Mouse (Mus musculus): ENCODE results near the gene BC025446. TPM values are rescaled to one million over a fixed set of nuclear protein-coding genes. Genes with fewer than 3 reads are reported as not detected.

Gene BC025446
- polyA plus RNA-seq, 1 experiment from 2014 or later: not detected

- Histone ChIP-seq H3K36me3 (ENCODE audit: control insufficient read depth, insufficient read depth, low read length) (no peaks in the 10 kb centered on the region), H3K4me1 (ENCODE audit: control insufficient read depth, insufficient read depth, low read length) (no peaks in the 10 kb centered on the region), H3K27me3 (ENCODE audit: control insufficient read depth, insufficient read depth, low read depth, low read length) (no peaks in the 10 kb centered on the region), H3K4me2 (ENCODE audit: low read length) (no peak overlapping the region), H3K27ac (ENCODE audit: low read length) (no peak overlapping the region), H3K9ac (ENCODE audit: low read depth, low read length) (no peak overlapping the region), H3K4me3 (ENCODE audit: low read depth, low read length) (no peak overlapping the region), H3K9me3 (replicated peaks; ENCODE audit: control insufficient read depth, low read length, poor library complexity, severe bottlenecking) (no peaks in the 10 kb centered on the region)
- WGBS: 77% methylated on average over 1 of the region's 1 CpGs
- no peak for ATAC-seq
Measured at GRCm38 (mm10) chr15:75271426-75271825, 55.2 kb downstream of the BC025446 start.

GRCm38 (mm10) chr15:75271891-75272290 lies 55.7 kb downstream of the BC025446 start:
- no peaks in the 10 kb centered on the region for H3K36me3 ChIP-seq (ENCODE audit: control insufficient read depth, insufficient read depth, low read length)
- H3K27ac ChIP-seq (ENCODE audit: low read length): no peak overlapping the region
- no peak overlapping the region for H3K4me2 ChIP-seq (ENCODE audit: low read length)
- 74% methylated on average over 3 of the region's 3 CpGs for WGBS
- H3K4me1 ChIP-seq (ENCODE audit: control insufficient read depth, insufficient read depth, low read length): no peaks in the 10 kb centered on the region
- no peak overlapping the region for H3K9ac ChIP-seq (ENCODE audit: low read depth, low read length)
- H3K27me3 ChIP-seq (ENCODE audit: control insufficient read depth, insufficient read depth, low read depth, low read length): no peaks in the 10 kb centered on the region
- H3K9me3 ChIP-seq (replicated peaks; ENCODE audit: control insufficient read depth, low read length, poor library complexity, severe bottlenecking): no peaks in the 10 kb centered on the region
- ATAC-seq: no peak
- H3K4me3 ChIP-seq (ENCODE audit: low read depth, low read length): no peak overlapping the region

Other genes with a start within 250 kb of the BC025446 start
- not detected in 2 replicates for gene Ly6i, start 232.9 kb upstream of the BC025446 start, polyA plus RNA-seq (2015; fragmentation: Nextera tagmentation; extraction: Ambion mirVana)
- 0.97 and 2.2 TPM in 2 replicates for gene Ly6a, start 218.3 kb upstream of the BC025446 start, polyA plus RNA-seq (2015; fragmentation: Nextera tagmentation; extraction: Ambion mirVana)
- 8.7 and 11.8 TPM in 2 replicates for gene Ly6c1, start 167.5 kb upstream of the BC025446 start, polyA plus RNA-seq (2015; fragmentation: Nextera tagmentation; extraction: Ambion mirVana)
- 0.31 TPM in 1 of 2 replicates, not detected in the other for gene Ly6c2, start 104.4 kb upstream of the BC025446 start, polyA plus RNA-seq (2015; fragmentation: Nextera tagmentation; extraction: Ambion mirVana)
- not detected in 2 replicates for gene Ly6g, start 61.1 kb upstream of the BC025446 start, polyA plus RNA-seq (2015; fragmentation: Nextera tagmentation; extraction: Ambion mirVana)
- gene Ly6f, start 52.0 kb downstream of the BC025446 start, polyA plus RNA-seq (2015; fragmentation: Nextera tagmentation; extraction: Ambion mirVana): not detected in 2 replicates